In the genomic region with DNA sequence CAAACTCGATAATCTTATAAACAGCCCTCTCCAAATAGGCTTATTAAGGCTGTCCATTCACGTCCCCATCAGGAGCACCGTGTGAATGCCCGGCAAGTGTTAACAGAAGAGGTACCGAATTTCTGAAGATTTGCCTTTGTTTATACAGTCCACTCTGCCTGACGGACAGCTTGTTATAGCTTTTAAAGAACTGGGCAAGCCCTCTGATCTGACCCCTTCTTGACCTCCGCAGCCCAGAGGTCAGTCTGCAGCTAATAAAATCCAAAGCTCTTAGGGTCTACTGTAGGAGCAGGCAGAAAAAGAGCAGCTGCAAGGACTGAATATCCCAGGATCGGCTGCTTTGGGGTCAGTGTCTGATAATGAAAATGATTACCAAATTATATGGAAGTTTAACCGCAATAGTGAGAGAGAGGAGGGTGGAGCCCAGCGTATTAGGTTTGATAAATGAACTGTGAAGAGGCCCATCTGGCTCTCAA, we compare ENCODE assay signal across 15 mouse cellular contexts.
A peak's percentile ranks its signal among the peaks of the same experiment; 100 is the strongest.
DNase-seq lines count a peak whose midpoint lies in the region; ATAC-seq and TF ChIP-seq lines count a peak whose summit lies in the region.
"Had no signal": no experiment of that assay in that cellular context is flagged by ENCODE, and none has a peak within 500 bp of the region (broad histone marks: within the 10 kb centered on the region; RNA-seq: fewer than 3 reads in every experiment).

No protein-coding gene starts in this region.

- 53% methylated on average over 10 of the region's 10 CpGs for WGBS in liver, embryonic 14.5 days (ENCODE audit: insufficient replicate concordance)
- 18% methylated on average over 10 of the region's 10 CpGs for WGBS in embryonic facial prominence, embryonic 14.5 days
- WGBS in midbrain, embryonic 14.5 days, result 6% methylated on average over 10 of the region's 10 CpGs

- no peak for TF ChIP-seq EP300 in liver, embryonic 14.5 days (IDR thresholded peaks at IDR 0.05; ENCODE audit: low read depth)

- H3K9me3 ChIP-seq in liver, embryonic 14.5 days (ENCODE audit: control insufficient read depth, low read length), result no peaks in the 10 kb centered on the region
- H3K9me3 ChIP-seq in embryonic facial prominence, embryonic 14.5 days (ENCODE audit: control insufficient read depth, low read length), result no peaks in the 10 kb centered on the region
- no peaks in the 10 kb centered on the region for H3K9me3 ChIP-seq in midbrain, embryonic 14.5 days (ENCODE audit: control insufficient read depth, low read length)

- H3K4me1 ChIP-seq in liver, embryonic 14.5 days (replicated peaks; ENCODE audit: control insufficient read depth in 2 of 2, insufficient read depth in 2 of 2, low read length in 1 of 2), result peaks cover 0 to 9% of the 10 kb centered on the region in 2 experiments; a peak in 3 of 4 replicates
- H3K4me1 ChIP-seq in embryonic facial prominence, embryonic 14.5 days (ENCODE audit: control insufficient read depth, insufficient read depth, low read length), result peaks cover 12% of the 10 kb centered on the region; the same call in 1 of the 2 replicates
- peaks cover 30% of the 10 kb centered on the region; the same call in 1 of the 2 replicates for H3K4me1 ChIP-seq in midbrain, embryonic 14.5 days (ENCODE audit: control insufficient read depth, insufficient read depth, low read length)

- DNase-seq in liver, embryonic 14.5 days (ENCODE audit: low read depth in 3 of 3, low spot score in 3 of 3), result no peak
- DNase-seq in liver, result no peak
- peak; percentile 89 for DNase-seq in embryo, embryonic 10.5 days (ENCODE audit: low spot score)
- peak; percentile 33 for DNase-seq in embryonic facial prominence, embryonic 14.5 days (ENCODE audit: low spot score)
- peak; percentile 31 for DNase-seq in midbrain, embryonic 14.5 days
- no peak for DNase-seq in cerebellum, postnatal 36 days
- DNase-seq in spleen, postnatal 10 days (ENCODE audit: low spot score in 2 of 2), result no peak
- DNase-seq: adrenal gland, adult 8-10 months; heart, postnatal 14 days; kidney, adult 8-10 months; left cerebral cortex, postnatal 4 days; right cerebral cortex, postnatal 14 days had no signal

- H3K4me3 ChIP-seq in liver, embryonic 14.5 days (ENCODE audit: insufficient read depth in 1 of 2, low read depth in 2 of 2, low read length in 2 of 2), result no peak overlapping the region
- H3K4me3 ChIP-seq in embryonic facial prominence, embryonic 14.5 days (ENCODE audit: low read depth, low read length), result no peak overlapping the region
- H3K4me3 ChIP-seq in midbrain, embryonic 14.5 days (replicated peaks; ENCODE audit: low read depth, low read length), result no peak overlapping the region
- H3K4me3 ChIP-seq: layer of hippocampus, adult 2 months had no signal

- H3K27me3 ChIP-seq in liver, embryonic 14.5 days (ENCODE audit: control insufficient read depth, insufficient read depth, low read length), result no peaks in the 10 kb centered on the region
- no peaks in the 10 kb centered on the region for H3K27me3 ChIP-seq in embryonic facial prominence, embryonic 14.5 days (replicated peaks; ENCODE audit: control insufficient read depth, insufficient read depth, low read length)
- H3K27me3 ChIP-seq in midbrain, embryonic 14.5 days (ENCODE audit: control insufficient read depth, insufficient read depth, low read length), result peaks cover 18% of the 10 kb centered on the region
- H3K27me3 ChIP-seq: CH12.LX had no signal

- TF ChIP-seq CTCF in liver, embryonic 14.5 days (IDR thresholded peaks at IDR 0.05; ENCODE audit: low read depth), result no peak

- no peak overlapping the region for H3K9ac ChIP-seq in liver, embryonic 14.5 days (replicated peaks)
- H3K9ac ChIP-seq in embryonic facial prominence, embryonic 14.5 days (ENCODE audit: low read depth, low read length), result no peak overlapping the region
- no peak overlapping the region for H3K9ac ChIP-seq in midbrain, embryonic 14.5 days (replicated peaks; ENCODE audit: low read length)

- ATAC-seq in liver, embryonic 14.5 days (ENCODE audit: insufficient read depth), result no peak
- peak; percentile 26; the same call in 1 of the 2 replicates for ATAC-seq in embryonic facial prominence, embryonic 14.5 days (ENCODE audit: low read depth)
- ATAC-seq in midbrain, embryonic 14.5 days (ENCODE audit: low FRiP score, low TSS enrichment), result no peak

- H3K4me2 ChIP-seq in liver, embryonic 14.5 days (ENCODE audit: low read depth), result peak overlapping the region; percentile 22; the same call in 1 of the 2 replicates
- no peak overlapping the region for H3K4me2 ChIP-seq in embryonic facial prominence, embryonic 14.5 days (ENCODE audit: low read depth, low read length)
- H3K4me2 ChIP-seq in midbrain, embryonic 14.5 days (ENCODE audit: low read length), result no peak overlapping the region

- no peaks in the 10 kb centered on the region for H3K36me3 ChIP-seq in liver, embryonic 14.5 days (replicated peaks; ENCODE audit: control insufficient read depth, insufficient read depth, low read depth)
- peaks cover 7% of the 10 kb centered on the region; the same call in 1 of the 2 replicates for H3K36me3 ChIP-seq in embryonic facial prominence, embryonic 14.5 days (ENCODE audit: control insufficient read depth, insufficient read depth, low read length)
- H3K36me3 ChIP-seq in midbrain, embryonic 14.5 days (ENCODE audit: control insufficient read depth, insufficient read depth, low read length), result no peaks in the 10 kb centered on the region

- H3K27ac ChIP-seq in liver, embryonic 14.5 days, result no peak overlapping the region
- H3K27ac ChIP-seq in embryonic facial prominence, embryonic 14.5 days (replicated peaks; ENCODE audit: low read depth, low read length), result no peak overlapping the region
- no peak overlapping the region for H3K27ac ChIP-seq in midbrain, embryonic 14.5 days (replicated peaks; ENCODE audit: low read depth, low read length)
- H3K27ac ChIP-seq: layer of hippocampus, adult 2 months; macrophage had no signal

Comparison
In these comparisons a context has a peak if more than half of its experiments do, and no peak if none do; other contexts are left out.
1. DNase-seq: peak in embryo, embryonic 10.5 days (single experiment), embryonic facial prominence, embryonic 14.5 days (single experiment) and midbrain, embryonic 14.5 days (single experiment); none in liver, embryonic 14.5 days (0 of 3), liver (single experiment), cerebellum, postnatal 36 days (0 of 2) and spleen, postnatal 10 days (0 of 2).